Mouse (Mus musculus): ENCODE results near the gene Gm14391.
"Not testable (repeated sequence)": the region's sequence is repeated elsewhere in the genome, so short reads cannot be mapped to it uniquely, and the experiment has no call there.

DNA sequence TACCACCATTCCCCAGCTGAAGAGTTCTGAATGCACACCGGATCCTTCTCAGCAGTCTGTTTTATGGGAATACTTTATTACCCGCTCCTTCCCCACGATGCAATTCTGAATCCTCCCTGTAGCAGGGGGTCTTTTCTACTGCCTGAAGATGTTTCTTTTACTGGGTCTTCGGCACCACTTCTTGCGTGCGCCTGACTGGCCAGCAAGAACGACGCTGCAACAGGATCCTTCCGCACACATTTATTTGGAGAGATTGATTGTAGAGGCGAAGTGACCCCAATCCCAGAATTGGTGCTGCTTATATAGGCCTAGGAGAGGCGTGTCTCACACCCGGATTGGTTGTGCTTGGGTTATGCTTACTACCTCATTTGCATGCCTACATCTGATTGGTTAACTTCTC lies 41.6 kb downstream of the Gm14391 start:
- TF ChIP-seq TAL1, GATA1 (IDR thresholded peaks at IDR 0.05; ENCODE audit: low read length): not testable (repeated sequence)

Measured in erythroblast, embryonic 14.5 days (primary cell).